Mouse (Mus musculus) liver (tissue): ENCODE measurements around the gene Rab1a.

Source experiments
- DNase-seq: peaks from one replicate; pipeline ENCODE4 v3.0.0-alpha.2; 2020; ENCODE audit warnings: mixed read lengths

The Rab1a gene

GRCm38 (mm10) chr11:20248840-20249239 lies 47.6 kb downstream of the Rab1a start:
- peak; percentile 45 for DNase-seq

GRCm38 (mm10) chr11:20249296-20250110 lies 48.3 kb downstream of the Rab1a start, which contains the start of gene Cep68:
Gene Cep68 (minus strand): TSS chr11:20249429.
- peak; percentile 96 for DNase-seq

- DNase-seq, result no peak
Measured at GRCm38 (mm10) chr11:20250476-20251178, 49.4 kb downstream of the Rab1a start.

- no peak for DNase-seq
Measured at GRCm38 (mm10) chr11:20253088-20253487, 51.9 kb downstream of the Rab1a start.

GRCm38 (mm10) chr11:20254791-20255190 lies 53.6 kb downstream of the Rab1a start:
- DNase-seq, result no peak

GRCm38 (mm10) chr11:20262628-20263380 lies 61.6 kb downstream of the Rab1a start:
- DNase-seq, result no peak

- DNase-seq, result no peak
Measured at GRCm38 (mm10) chr11:20269885-20270284, 68.7 kb downstream of the Rab1a start.

GRCm38 (mm10) chr11:20275974-20276373 lies 74.7 kb downstream of the Rab1a start:
- no peak for DNase-seq
